Mouse (Mus musculus) cortical plate, adult 2 months (tissue): ENCODE results near the gene Necab3. TPM values are rescaled to one million over a fixed set of nuclear protein-coding genes. Genes with fewer than 3 reads are reported as not detected.
A peak's percentile ranks its signal among the peaks of the same experiment; 100 is the strongest.

Source experiments
- H3K27ac ChIP-seq: fragments of 200-500 bp; 2 replicates; pipeline ENCODE4 v1.5.1; 2012; ENCODE audit warnings: low read length, control low read depth, inconsistent platforms; ENCODE audit not compliant: insufficient read depth
- H3K4me1 ChIP-seq: fragments of 200-500 bp; 2 replicates; pipeline ENCODE4 v1.6.1; 2011; ENCODE audit warnings: low read length; ENCODE audit not compliant: control insufficient read depth, insufficient read depth
- H3K4me3 ChIP-seq: fragments of 200-500 bp; 2 replicates; pipeline ENCODE4 v1.5.1; 2011; ENCODE audit warnings: mild to moderate bottlenecking, low read length, control low read depth; ENCODE audit not compliant: insufficient read depth
- CTCF ChIP-seq: fragments of 200-500 bp; IDR thresholded peaks from 2 replicates; pipeline ENCODE4 v1.5.1; 2011; ENCODE audit warnings: mild to moderate bottlenecking, control low read depth, low read length; ENCODE audit not compliant: insufficient read depth; ENCODE audit errors: extremely low read depth
- POLR2A ChIP-seq: fragments of 200-500 bp; IDR thresholded peaks from 2 replicates; pipeline ENCODE4 v1.6.1; 2011; ENCODE audit warnings: mild to moderate bottlenecking, low read length, control low read depth; ENCODE audit not compliant: insufficient read depth; ENCODE audit errors: extremely low read depth
- polyA plus RNA-seq: library from polyadenylated mRNA; depleted of rRNA; stranded (reverse); fragments of >200 nt; gene quantifications from 2 replicates; pipeline ENCODE4 v1.2.3, GENCODE M21; 2012

The Necab3 gene
- polyA plus RNA-seq, 1 experiment = 131 TPM

DNA sequence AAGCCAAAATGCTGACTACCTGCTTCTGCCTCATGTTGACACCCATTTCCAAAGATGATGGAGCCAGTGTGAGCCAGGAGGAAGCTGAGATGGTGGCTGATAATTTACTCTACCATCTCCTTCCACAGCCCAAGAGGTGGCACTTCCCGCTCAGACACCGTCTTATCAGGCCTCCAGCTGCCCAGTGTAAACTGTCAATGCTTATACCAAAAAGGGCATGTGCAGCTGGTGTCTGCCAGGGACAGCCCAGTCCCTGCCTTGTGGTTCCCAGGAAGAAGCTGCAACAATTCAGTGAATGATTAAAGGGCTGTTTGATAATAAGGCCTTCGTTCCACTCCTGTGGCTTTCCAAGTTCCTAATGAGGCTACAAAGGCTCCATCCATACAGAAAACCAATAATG, 20.0 kb downstream of the Necab3 start:
- TF ChIP-seq POLR2A (no peak), CTCF (no peak)
- Histone ChIP-seq H3K27ac (no peak overlapping the region), H3K4me3 (no peak overlapping the region)

DNA sequence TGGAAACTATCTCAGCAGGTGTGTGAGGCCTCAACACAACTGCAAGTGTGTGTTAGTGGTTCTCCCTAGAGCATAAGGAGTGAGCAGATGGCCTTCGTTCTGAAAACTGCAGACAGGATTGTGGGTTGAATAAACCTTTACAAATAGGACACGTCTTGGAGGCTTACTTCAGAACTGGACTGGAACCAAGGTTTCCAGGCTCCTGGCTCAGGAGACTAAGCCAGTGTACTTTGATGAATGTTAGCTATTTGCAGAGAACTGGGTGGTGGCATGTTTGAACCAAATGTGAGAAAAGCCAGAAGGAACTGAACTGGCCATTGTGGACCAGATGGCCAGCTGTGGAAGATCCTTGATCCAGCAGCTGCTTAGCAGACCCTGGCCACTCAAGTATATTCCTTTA, 20.4 kb downstream of the Necab3 start:
- Histone ChIP-seq H3K4me3 (no peak overlapping the region), H3K27ac (no peak overlapping the region), H3K4me1 (peaks cover 7% of the 10 kb centered on the region)
- TF ChIP-seq CTCF = no peak
- no peak for TF ChIP-seq POLR2A

More for the DNA sequence above, 20.0 kb downstream of the Necab3 start:
- peaks cover 7% of the 10 kb centered on the region for H3K4me1 ChIP-seq

DNA sequence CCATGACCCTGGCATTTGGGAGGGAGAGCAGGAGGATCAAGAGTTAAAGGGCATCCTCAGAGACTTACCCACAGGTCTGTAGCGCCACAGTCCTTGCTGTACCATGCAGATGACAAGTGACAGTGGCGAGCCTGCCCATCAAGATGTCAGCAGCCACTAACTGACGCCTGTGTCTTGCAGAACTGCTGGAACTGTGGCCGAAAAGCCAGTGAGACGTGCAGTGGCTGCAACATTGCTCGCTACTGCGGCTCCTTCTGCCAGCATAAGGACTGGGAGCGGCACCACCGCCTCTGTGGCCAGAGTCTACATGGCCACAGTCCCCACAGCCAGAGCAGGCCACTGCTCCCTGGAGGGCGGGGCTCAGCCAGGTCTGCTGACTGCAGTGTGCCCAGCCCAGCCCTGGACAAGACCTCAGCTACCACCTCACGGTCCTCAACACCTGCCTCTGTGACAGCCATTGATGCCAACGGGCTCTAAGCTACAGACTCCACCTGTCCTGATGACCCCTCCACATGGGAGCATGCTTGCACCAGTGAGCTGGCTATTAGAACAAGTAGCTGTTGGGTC, 23.9 kb downstream of the Necab3 start:
- H3K4me3 ChIP-seq = no peak overlapping the region
- H3K4me1 ChIP-seq = peaks cover 9% of the 10 kb centered on the region
- no peak overlapping the region for H3K27ac ChIP-seq
- TF ChIP-seq CTCF = no peak

DNA sequence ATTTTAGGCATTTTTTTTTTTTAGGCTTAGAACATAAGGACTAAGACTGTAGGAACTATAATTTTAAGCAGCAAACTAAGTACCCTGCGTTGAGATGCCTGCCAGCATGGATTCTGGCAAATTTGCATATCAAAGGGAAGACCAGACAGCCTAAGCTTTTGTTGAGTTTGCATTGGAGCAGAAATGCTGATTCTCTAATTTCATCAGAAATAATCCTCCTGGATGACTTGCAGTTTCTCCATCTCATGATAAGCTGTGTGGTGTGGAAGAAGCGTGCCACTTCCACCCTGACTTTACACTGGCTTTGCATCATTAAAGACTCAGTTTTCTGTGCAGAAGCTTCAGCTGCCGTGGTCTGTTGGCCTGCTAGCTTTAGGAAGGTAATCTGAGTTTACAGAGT, 25.8 kb downstream of the Necab3 start:
- Histone ChIP-seq H3K27ac (no peak overlapping the region), H3K4me3 (no peak overlapping the region), H3K4me1 (0 out of 2 replicates have a peak, but pooled peaks cover 3% of the 10 kb centered on the region)
- TF ChIP-seq CTCF (no peak), POLR2A (no peak)

GRCm38 (mm10) chr2:154526531-154526930, 32.2 kb downstream of the Necab3 start:
- H3K4me3 ChIP-seq = no peak overlapping the region
- H3K27ac ChIP-seq = no peak overlapping the region
- H3K4me1 ChIP-seq = 0 out of 2 replicates have a peak, but pooled peaks cover 4% of the 10 kb centered on the region
- TF ChIP-seq CTCF = no peak
- TF ChIP-seq POLR2A = no peak

DNA sequence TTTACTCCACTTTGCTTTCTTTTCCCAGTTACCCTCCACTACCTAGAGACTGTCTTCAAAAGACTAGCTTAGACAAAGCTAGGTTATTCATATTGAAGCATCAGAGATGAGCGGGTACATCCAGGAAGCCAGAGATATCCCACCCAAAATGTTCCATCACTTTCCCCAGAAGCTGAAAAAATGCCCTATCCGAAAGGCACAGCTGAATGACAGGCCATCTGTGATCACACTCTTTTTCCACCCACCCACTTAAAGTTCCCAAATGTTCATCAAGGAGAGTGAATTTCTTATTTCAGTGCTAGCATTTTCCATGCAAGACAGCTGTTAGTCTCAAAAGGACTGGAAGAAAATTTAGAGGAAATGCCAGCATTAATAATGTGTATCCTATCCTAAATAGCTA, 33.4 kb downstream of the Necab3 start:
- Histone ChIP-seq H3K4me1 (0 out of 2 replicates have a peak, but pooled peaks cover 2% of the 10 kb centered on the region), H3K27ac (peak overlapping the region; percentile 5; the same call in 1 of the 2 replicates), H3K4me3 (no peak overlapping the region)
- TF ChIP-seq CTCF (no peak), POLR2A (no peak)

DNA sequence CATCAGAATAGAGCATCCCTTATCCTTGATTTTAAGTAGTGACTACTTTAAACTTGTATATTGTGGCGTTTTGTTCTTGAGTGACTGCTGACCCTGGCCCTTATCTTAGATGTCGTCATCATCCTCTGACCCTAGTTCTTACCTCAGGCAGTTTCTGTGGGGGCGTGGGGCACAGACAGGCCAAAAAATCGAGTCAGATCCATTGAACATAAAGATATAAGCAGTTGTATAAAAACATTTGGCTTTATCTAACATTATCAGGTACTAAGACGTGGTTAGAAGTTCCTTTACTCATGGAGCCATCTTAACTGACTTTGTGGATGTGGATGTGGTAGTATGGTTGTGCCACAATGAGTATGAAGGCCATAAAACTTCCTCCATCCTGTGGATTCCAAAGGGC, 36.4 kb downstream of the Necab3 start:
- Histone ChIP-seq H3K4me3 (no peak overlapping the region), H3K27ac (no peak overlapping the region), H3K4me1 (peaks cover 4% of the 10 kb centered on the region; the same call in 1 of the 2 replicates)
- TF ChIP-seq CTCF = no peak
- no peak for TF ChIP-seq POLR2A

- H3K4me1 ChIP-seq = peaks cover 7% of the 10 kb centered on the region; the same call in 1 of the 2 replicates
- no peak overlapping the region for H3K4me3 ChIP-seq
- TF ChIP-seq POLR2A = no peak
- no peak for TF ChIP-seq CTCF
- H3K27ac ChIP-seq = no peak overlapping the region
These were observed 37.2 kb downstream of the Necab3 start for GRCm38 (mm10) chr2:154521449-154521848.

DNA sequence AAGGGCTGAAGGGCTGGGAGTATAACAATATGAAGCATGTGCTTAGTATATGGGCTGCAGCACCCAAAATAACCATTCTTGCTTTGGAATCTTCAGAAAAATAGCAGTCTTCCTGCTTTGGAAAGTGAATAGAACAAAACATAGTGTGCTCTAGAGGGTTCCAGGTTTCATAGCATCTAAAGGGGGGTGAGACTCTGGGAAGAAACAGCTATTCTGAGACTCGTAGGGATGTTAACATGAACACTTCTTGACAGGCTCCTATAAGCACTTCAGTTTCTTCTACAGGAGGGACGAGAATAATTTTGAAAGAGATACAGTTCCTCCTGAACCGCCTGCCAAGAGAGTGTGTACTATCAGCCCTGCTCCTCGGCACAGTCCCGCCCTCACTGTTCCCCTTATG, 41.3 kb downstream of the Necab3 start:
- no peak overlapping the region for H3K4me3 ChIP-seq
- TF ChIP-seq CTCF (no peak), POLR2A (no peak)
- peaks cover 5% of the 10 kb centered on the region; the same call in 1 of the 2 replicates for H3K4me1 ChIP-seq
- peak overlapping the region; percentile 76; the same call in 1 of the 2 replicates for H3K27ac ChIP-seq

GRCm38 (mm10) chr2:154516944-154517343, 41.7 kb downstream of the Necab3 start:
- TF ChIP-seq POLR2A (no peak), CTCF (no peak)
- Histone ChIP-seq H3K4me3 (no peak overlapping the region), H3K27ac (peak overlapping the region; percentile 76; the same call in 1 of the 2 replicates), H3K4me1 (peaks cover 5% of the 10 kb centered on the region; the same call in 1 of the 2 replicates)
